Comparison of ENCODE assay signal across 21 mouse cellular contexts in genomic region chr9:46555156-46555555, GRCm38 (mm10).
DNase-seq lines count a peak whose midpoint lies in the region; ATAC-seq and TF ChIP-seq lines count a peak whose summit lies in the region.
"Had no signal": no experiment of that assay in that cellular context is flagged by ENCODE, and none has a peak within 500 bp of the region (broad histone marks: within the 10 kb centered on the region; RNA-seq: fewer than 3 reads in every experiment).

No protein-coding gene starts in this region.

- no peak overlapping the region for H3K4me2 ChIP-seq in hindbrain, embryonic 13.5 days
- H3K4me2 ChIP-seq in hindbrain, embryonic 12.5 days (replicated peaks): no peak overlapping the region
- H3K4me2 ChIP-seq in forebrain, embryonic 13.5 days: no peak overlapping the region
- H3K4me2 ChIP-seq in midbrain, postnatal 0 days (ENCODE audit: low read depth, low read length, poor library complexity, severe bottlenecking): no peak overlapping the region
- H3K4me2 ChIP-seq: hindbrain, embryonic 15.5 days; limb, embryonic 15.5 days; liver, embryonic 15.5 days; neural tube, embryonic 12.5 days; stomach, embryonic 15.5 days had no signal

- H3K36me3 ChIP-seq in hindbrain, embryonic 13.5 days: no peaks in the 10 kb centered on the region
- no peaks in the 10 kb centered on the region for H3K36me3 ChIP-seq in hindbrain, embryonic 12.5 days
- no peaks in the 10 kb centered on the region for H3K36me3 ChIP-seq in forebrain, embryonic 13.5 days (ENCODE audit: poor library complexity, severe bottlenecking)
- H3K36me3 ChIP-seq in midbrain, embryonic 10.5 days: no peaks in the 10 kb centered on the region
- no peaks in the 10 kb centered on the region for H3K36me3 ChIP-seq in midbrain, postnatal 0 days (ENCODE audit: insufficient read depth, low read length)
- H3K36me3 ChIP-seq: hindbrain, embryonic 15.5 days; limb, embryonic 15.5 days; liver, embryonic 15.5 days; neural tube, embryonic 12.5 days; stomach, embryonic 15.5 days had no signal

- H3K27me3 ChIP-seq in hindbrain, embryonic 13.5 days: no peaks in the 10 kb centered on the region
- no peaks in the 10 kb centered on the region; the same call in 1 of the 2 replicates for H3K27me3 ChIP-seq in hindbrain, embryonic 12.5 days
- H3K27me3 ChIP-seq in forebrain, embryonic 13.5 days: no peaks in the 10 kb centered on the region
- peaks cover 98% of the 10 kb centered on the region for H3K27me3 ChIP-seq in midbrain, embryonic 10.5 days (ENCODE audit: low read depth, poor library complexity, severe bottlenecking)
- no peaks in the 10 kb centered on the region for H3K27me3 ChIP-seq in midbrain, postnatal 0 days (ENCODE audit: insufficient read depth, low read length)
- H3K27me3 ChIP-seq: hindbrain, embryonic 15.5 days; limb, embryonic 15.5 days; liver, embryonic 15.5 days; neural tube, embryonic 12.5 days; stomach, embryonic 15.5 days had no signal

- no peak overlapping the region for H3K4me3 ChIP-seq in hindbrain, embryonic 13.5 days
- H3K4me3 ChIP-seq in hindbrain, embryonic 12.5 days: no peak overlapping the region
- no peak overlapping the region for H3K4me3 ChIP-seq in forebrain, embryonic 13.5 days
- H3K4me3 ChIP-seq in midbrain, embryonic 10.5 days: no peak overlapping the region
- no peak overlapping the region for H3K4me3 ChIP-seq in midbrain, postnatal 0 days (ENCODE audit: low read depth, low read length)
- H3K4me3 ChIP-seq: erythroblast, embryonic 14.5 days; hindbrain, embryonic 15.5 days; limb, embryonic 15.5 days; liver, embryonic 15.5 days; neural tube, embryonic 12.5 days; stomach, embryonic 15.5 days had no signal

- 33% methylated on average over 6 of the region's 6 CpGs for WGBS in hindbrain, embryonic 13.5 days
- 46% methylated on average over 6 of the region's 6 CpGs for WGBS in hindbrain, embryonic 12.5 days
- 14% methylated on average over 6 of the region's 6 CpGs for WGBS in forebrain, embryonic 13.5 days
- 21% methylated on average over 6 of the region's 6 CpGs for WGBS in midbrain, embryonic 10.5 days
- WGBS in midbrain, postnatal 0 days: 21% methylated on average over 6 of the region's 6 CpGs

- ATAC-seq in hindbrain, embryonic 13.5 days (ENCODE audit: low FRiP score): 0 out of 2 replicates have a peak, but pooled peaks have one; percentile 43
- ATAC-seq in hindbrain, embryonic 12.5 days (ENCODE audit: low FRiP score): no peak
- ATAC-seq in forebrain, embryonic 13.5 days: no peak
- peak; percentile 62; the same call in 1 of the 2 replicates for ATAC-seq in midbrain, postnatal 0 days (ENCODE audit: low FRiP score)
- ATAC-seq in frontal cortex, adult (ENCODE audit: low TSS enrichment): no peak
- ATAC-seq: lung, postnatal 0 days had no signal

- peaks cover 20% of the 10 kb centered on the region for H3K4me1 ChIP-seq in hindbrain, embryonic 13.5 days (replicated peaks)
- H3K4me1 ChIP-seq in hindbrain, embryonic 12.5 days: peaks cover 11% of the 10 kb centered on the region
- H3K4me1 ChIP-seq in forebrain, embryonic 13.5 days: peaks cover 15% of the 10 kb centered on the region
- peaks cover 27% of the 10 kb centered on the region for H3K4me1 ChIP-seq in midbrain, embryonic 10.5 days
- peaks cover 4% of the 10 kb centered on the region for H3K4me1 ChIP-seq in midbrain, postnatal 0 days (ENCODE audit: insufficient read depth, low read length)
- H3K4me1 ChIP-seq: limb, embryonic 15.5 days; liver, embryonic 15.5 days; stomach, embryonic 15.5 days had no signal

- peak; percentile 30 for DNase-seq in midbrain, embryonic 10.5 days (ENCODE audit: low spot score)
- peak; percentile 11 for DNase-seq in midbrain, postnatal 0 days (ENCODE audit: low spot score)
- DNase-seq in cerebellum, postnatal 25 days: no peak
- DNase-seq: cerebellum, adult 2 months; gastrocnemius, postnatal 14 days; kidney, adult 11 months; layer of hippocampus, postnatal 36 days; right cerebral cortex, postnatal 14 days; thymus, adult 18-20 months; thymus, postnatal 4 days had no signal

- peak overlapping the region; percentile 55; the same call in 1 of the 2 replicates for H3K27ac ChIP-seq in hindbrain, embryonic 13.5 days
- H3K27ac ChIP-seq in hindbrain, embryonic 12.5 days: no peak overlapping the region
- peak overlapping the region; percentile 48 for H3K27ac ChIP-seq in forebrain, embryonic 13.5 days
- peak overlapping the region; percentile 75 for H3K27ac ChIP-seq in midbrain, embryonic 10.5 days (replicated peaks)
- peak overlapping the region; percentile 55; the same call in 1 of the 2 replicates for H3K27ac ChIP-seq in midbrain, postnatal 0 days (ENCODE audit: low read depth, low read length)
- H3K27ac ChIP-seq: hindbrain, embryonic 15.5 days; limb, embryonic 15.5 days; liver, embryonic 15.5 days; neural tube, embryonic 12.5 days; stomach, embryonic 15.5 days had no signal

- no peak for TF ChIP-seq CTCF in midbrain, postnatal 0 days (IDR thresholded peaks at IDR 0.05)

- H3K9me3 ChIP-seq in hindbrain, embryonic 13.5 days: no peaks in the 10 kb centered on the region
- H3K9me3 ChIP-seq in hindbrain, embryonic 12.5 days (replicated peaks): 0 out of 2 replicates have a peak, but pooled peaks cover 7% of the 10 kb centered on the region
- no peaks in the 10 kb centered on the region for H3K9me3 ChIP-seq in forebrain, embryonic 13.5 days (replicated peaks)
- peaks cover 11% of the 10 kb centered on the region for H3K9me3 ChIP-seq in midbrain, embryonic 10.5 days (replicated peaks)
- no peaks in the 10 kb centered on the region for H3K9me3 ChIP-seq in midbrain, postnatal 0 days (ENCODE audit: low read length)
- H3K9me3 ChIP-seq: hindbrain, embryonic 15.5 days; limb, embryonic 15.5 days; liver, embryonic 15.5 days; stomach, embryonic 15.5 days had no signal

- H3K9ac ChIP-seq in hindbrain, embryonic 13.5 days: no peak overlapping the region
- H3K9ac ChIP-seq in hindbrain, embryonic 12.5 days: no peak overlapping the region
- no peak overlapping the region for H3K9ac ChIP-seq in forebrain, embryonic 13.5 days
- H3K9ac ChIP-seq in midbrain, postnatal 0 days (replicated peaks; ENCODE audit: low read length, poor library complexity, severe bottlenecking): no peak overlapping the region
- H3K9ac ChIP-seq: hindbrain, embryonic 15.5 days; limb, embryonic 15.5 days; liver, embryonic 15.5 days; neural tube, embryonic 12.5 days; stomach, embryonic 15.5 days had no signal

Comparison
In these comparisons a context has a peak if more than half of its experiments do, and no peak if none do; other contexts are left out.
1. ATAC-seq: peak in hindbrain, embryonic 13.5 days (single experiment) and midbrain, postnatal 0 days (single experiment); none in hindbrain, embryonic 12.5 days (single experiment), forebrain, embryonic 13.5 days (single experiment) and frontal cortex, adult (single experiment).
2. DNase-seq: peak in midbrain, embryonic 10.5 days (single experiment) and midbrain, postnatal 0 days (single experiment); none in cerebellum, postnatal 25 days (0 of 2).